Mouse (Mus musculus) frontal cortex, postnatal 14 days (tissue): Measurements from ENCODE around the gene Arhgap29.
A peak's percentile ranks its signal among the peaks of the same experiment; 100 is the strongest.

Experiments used
- DNase-seq, 2 experiments: peaks; one replicate each; pipeline ENCODE4 v3.0.0; 2022; ENCODE audit warnings: low spot score in 2 of 2

Arhgap29 gene

DNA sequence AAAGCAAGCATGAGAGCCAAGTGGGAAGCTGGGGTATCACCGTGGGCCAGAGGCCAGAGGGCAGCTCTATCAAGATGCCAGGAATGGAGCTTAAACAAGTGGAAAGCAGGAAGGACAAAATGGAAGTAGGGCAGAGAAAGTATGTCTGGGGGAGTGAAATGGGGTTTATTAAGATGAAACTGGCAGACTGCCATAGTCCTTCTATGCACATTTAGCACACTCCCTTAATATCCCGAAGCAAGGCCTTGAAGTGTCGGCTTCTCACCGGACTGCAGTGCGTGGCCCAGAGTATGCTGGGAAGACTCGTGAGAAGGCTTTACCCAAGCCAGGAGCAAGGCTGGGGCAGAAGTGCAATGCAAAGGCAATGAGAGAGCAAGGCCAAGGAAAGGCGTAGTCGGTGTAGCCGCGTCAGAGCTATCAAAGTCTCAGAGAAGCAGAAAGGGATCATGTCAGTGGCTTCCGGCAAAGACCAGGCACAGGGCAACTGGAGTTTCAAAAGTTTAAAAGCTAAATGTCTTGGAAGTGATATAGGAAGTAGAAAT is 11.1 kb upstream of the Arhgap29 start:
- no peak for DNase-seq

DNA sequence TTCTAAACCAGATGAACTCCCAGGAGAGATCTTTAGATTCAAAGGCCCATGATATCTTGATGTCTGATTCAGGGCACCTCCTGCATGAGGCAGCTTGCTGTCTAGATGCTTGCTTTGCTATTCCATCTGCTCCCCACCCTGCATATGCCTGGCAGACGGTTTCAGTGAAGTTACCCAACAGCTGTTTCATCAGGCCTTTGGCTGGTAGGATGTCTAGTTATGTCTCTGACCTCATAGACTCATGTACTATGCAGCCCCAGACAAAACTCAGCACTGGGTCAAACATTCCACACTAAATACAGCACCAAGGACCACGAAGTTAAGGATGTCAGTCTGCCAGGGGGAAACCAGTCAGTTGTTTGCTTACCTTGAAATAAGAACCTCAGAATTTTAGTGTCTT is 6.4 kb upstream of the Arhgap29 start:
- no peak for DNase-seq

DNA sequence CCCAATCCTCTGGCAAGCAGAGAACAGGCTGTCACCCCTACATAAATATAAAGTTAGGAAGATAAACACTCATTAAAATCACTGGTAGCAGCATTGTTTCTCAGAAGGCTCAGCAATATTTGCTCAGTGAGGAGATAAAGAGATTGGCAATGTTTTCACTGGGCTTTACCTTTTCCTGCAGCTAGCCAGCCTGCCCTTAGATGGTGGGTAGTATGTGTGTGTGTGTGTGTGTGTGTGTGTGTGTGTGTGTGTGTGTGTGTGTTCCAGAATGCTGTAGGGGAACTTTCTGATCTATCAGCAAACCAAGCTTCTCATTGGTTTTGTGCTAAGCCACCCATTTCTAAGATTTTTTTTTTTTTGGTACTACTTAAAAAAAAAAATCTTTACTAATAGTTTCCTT is 5.6 kb upstream of the Arhgap29 start:
- DNase-seq: no peak

DNA sequence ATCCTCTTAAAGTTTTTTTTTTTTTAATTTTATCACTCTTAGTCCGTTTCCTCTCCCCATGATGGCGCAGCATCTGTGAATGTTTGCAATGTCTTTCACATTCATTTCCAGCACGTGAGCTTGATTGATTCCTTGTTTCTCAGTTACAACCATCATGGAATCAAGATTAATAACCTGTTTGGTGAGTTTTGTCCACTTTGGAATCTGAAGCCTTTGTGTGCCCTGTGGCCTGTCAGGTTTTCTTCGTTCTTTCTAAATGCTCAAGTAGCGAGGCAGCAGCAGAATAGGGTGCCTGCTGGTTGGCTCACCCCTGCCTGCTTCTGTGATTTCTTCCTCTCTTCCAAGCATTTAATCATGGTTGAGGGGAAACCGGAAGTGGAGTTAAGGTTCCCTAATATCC is 2.2 kb upstream of the Arhgap29 start:
- no peak for DNase-seq

DNA sequence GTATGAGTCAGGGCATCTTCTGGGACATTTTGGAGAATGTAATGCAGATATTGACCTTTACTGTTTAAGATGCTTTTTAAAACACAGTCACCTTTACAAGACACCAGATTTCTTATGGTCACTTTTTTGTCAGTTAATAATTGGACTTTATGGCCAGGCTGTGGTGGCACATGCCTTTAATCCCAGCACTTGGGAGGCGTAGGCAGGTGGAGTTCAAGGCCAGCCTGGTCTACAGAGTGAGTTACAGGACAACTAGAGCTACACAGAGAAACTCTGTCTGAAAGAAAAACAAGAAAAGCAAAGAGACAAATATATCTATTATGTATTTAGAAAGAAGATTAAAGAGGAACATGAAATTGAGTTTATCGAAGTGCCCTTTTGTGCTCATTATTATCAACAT is 1.2 kb upstream of the Arhgap29 start:
- no peak for DNase-seq

DNA sequence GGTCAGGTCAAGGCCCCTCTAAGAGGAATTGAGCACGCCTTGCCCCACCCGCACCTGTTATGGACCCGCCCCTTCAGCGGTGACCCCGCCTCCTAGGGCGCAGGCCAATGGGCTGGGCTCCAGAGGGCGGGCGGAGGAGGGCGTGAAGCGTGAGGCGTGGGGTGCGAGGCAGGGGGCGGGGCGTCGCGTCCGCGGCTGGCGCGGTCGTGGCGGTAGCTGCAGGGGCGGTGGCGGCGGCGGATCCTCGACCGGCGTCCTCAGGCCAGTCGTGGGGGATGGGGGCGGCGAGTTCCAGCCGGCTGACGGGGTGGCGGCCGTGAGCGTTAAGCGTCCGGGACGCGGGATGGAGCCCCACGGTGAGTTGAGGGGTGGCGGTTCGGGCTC is 700 bp downstream of the Arhgap29 start:
- peak; percentile 46 to 56 for DNase-seq

DNA sequence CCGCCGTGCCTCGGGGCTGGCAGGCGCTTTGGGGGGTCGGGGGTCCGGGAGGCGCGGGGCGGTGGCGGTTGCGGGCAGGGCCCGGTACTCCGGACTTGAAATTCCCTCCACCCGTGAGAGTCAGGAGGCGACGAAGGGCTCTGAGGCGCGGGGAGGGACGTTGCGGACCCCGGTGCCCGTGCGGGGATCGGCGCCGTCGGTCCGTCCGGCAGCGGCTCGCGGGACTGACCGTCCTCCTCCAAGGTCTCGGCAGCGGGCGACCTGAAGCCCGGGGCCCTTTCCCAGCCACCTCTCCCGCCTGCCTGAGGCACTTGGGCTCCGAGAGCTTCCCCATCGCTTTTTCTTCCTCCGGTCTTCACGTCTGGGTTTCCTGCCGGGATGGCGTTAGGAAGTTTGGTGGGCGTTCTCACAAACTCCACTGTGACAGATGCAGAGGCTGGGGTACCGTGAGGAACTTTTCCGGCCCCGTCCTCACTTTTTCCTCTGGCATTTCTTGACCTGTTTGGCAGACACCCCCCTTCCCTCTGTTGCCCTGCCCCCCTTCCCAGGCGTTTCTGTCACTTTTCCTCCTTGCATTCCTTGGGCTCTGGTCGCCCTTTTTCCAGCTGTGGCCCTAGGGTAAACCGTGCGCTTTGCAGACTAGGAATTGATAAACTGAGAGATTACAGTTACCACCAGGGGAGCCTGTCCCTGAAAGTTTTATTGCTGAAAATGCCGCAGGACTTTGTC is 1.3 kb downstream of the Arhgap29 start:
- DNase-seq: no peak

DNA sequence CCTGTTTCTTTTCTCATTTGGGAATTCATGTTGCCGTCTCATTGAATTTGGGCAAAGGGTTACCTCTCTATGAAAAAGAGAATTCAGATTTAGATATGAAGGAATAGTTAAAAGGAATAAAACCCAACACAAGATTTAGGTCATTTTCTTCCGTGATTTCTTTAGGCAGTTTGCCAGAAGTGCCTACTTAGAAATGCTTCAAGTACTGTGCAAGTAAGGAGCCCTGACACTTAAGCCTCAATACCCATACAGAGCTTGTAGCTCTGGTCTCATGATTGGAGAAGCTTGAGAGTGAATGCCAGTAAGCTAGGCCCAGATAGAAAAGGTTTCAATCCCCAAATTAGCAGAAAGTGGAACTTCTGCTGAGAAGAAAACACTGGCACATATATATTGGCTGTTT is 2.1 kb downstream of the Arhgap29 start:
- DNase-seq: no peak

- DNase-seq: no peak
These were observed 3.2 kb downstream of the Arhgap29 start for GRCm38 (mm10) chr3:121955527-121955926.

DNA sequence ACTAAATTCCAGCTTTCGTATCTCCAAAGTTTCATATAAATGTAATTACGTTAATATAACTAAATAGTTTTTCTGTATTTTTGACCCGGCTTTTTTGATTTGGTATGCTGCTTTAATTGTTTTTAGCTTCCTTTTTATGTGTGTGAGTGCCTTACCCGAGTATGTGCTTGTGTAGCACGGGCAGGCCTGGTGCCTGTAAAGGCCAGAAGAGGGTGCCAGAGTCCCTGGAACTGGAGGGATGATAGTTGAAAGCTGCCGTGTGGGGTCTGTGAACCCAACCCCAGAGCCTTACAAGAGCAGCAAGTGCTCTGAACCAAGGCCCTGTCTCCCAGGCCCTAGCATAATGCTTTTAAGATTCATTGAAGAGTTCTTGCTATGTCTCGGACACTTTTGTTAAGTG is 4.4 kb downstream of the Arhgap29 start:
- no peak for DNase-seq

- no peak for DNase-seq
These were observed 5.4 kb downstream of the Arhgap29 start for GRCm38 (mm10) chr3:121957606-121958344.

DNA sequence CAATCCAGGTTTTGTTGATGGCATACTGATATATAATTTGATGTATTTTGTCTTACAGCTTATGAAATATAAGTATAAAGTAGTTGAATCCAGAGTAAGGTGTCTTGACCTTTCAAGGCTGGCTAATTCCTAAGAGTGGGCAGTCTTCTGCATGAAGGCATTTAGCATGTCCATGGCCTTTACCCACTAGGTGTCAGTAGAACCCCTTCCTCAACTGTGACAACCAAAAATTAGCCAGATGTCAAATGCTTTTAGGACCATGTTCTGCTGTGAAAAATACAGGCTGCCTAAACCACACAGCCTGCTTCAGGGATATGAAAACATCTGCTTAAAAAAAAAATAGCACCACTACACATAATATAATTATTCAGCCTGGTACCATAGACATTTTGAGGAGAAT is 11.8 kb downstream of the Arhgap29 start:
- no peak for DNase-seq

DNA sequence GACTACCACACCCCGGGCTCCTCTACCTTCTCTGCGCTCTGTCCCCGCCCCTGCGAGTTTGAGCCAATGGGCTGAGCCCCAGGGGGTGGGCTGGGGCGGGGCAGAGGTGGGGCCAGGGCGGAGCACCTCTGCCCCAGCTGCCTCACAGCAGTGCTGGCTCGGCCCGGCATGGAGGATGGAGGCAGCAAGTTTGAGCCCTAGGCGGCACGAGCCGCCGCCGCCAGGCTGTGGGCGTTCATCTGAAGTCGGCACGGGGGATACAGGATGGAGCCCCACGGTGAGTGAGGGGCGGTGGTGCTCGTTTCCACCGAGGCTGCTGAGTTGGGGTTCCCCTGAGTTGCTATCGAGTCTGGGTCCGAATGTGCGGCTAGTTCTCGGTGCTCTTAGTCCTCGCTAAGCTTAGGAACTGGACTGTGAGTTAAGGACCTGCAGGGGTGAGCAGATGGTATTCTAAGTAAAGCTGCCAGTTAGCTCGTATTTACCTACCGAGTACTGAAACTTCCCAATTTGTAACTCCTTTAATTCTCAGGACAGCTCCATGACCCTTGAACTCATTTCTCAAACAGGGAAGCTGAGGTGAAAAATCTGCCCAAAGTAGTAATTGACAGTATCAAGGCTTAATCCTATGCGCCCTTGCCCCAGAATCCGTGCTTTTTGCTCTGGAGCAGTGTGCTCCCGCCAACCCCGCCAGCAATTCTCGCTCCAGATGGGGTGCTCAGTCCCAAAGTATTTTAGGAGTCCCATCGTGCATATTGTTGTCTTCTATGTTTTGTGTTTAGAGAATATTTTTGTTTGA is 15.5 kb downstream of the Arhgap29 start:
- DNase-seq: peak; percentile 56 to 64

DNA sequence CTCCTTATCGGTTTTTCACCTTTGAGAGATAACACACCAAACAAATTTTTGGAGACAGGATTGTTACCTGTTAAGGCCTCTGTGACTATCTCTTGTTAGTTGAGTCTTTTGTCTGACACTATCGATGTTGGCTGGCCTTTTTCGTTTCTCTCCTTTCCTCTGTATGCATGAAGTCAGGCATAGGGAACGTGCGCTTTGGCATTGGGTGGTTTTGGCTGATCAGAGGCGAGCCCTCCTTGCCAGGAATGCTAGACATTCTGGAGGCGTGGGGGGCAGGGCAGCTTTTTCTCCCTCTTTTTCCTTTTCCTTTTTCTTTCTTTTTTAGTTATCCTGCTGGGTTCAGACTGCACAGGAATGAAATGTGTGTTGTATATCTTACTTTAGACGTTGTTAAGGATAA is 16.3 kb downstream of the Arhgap29 start:
- no peak for DNase-seq

DNA sequence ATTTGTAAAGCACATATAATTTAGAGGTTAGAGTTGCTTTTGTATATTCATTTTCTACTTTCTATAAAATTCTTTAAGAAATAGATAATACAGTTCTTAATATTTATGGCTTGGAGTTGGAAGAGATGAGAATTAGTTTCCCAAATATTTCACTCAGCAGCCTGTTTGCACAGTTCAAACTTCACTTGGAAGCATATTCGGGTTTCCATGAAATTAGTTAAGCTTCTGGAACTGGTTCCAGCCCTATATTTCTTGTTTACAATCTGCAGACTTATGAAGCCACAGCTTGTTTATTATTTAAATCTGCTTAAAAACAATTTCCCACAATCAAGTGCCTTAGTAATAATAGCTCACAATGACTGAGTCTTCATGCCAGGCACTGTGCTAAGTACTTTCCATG is 17.1 kb downstream of the Arhgap29 start:
- DNase-seq: no peak

DNA sequence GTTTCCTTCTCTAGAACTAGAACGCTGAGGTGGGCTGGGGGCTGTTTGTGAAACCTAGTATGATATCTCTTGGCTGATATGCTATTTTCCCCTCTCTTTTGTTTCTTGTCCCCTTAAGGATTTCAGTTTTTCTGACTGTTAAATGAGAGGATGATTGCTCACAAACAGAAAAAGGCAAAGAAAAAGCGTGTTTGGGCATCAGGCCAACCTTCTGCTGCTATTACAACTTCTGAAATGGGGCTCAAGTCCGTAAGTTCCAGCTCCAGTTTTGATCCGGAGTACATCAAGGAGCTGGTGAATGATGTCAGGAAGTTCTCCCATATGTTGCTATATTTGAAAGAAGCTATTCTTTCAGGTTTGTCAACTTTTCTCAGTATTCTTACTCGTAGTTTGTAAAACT is 21.4 kb downstream of the Arhgap29 start:
- no peak for DNase-seq

GRCm38 (mm10) chr3:121975381-121975780 is 23.0 kb downstream of the Arhgap29 start:
- DNase-seq: no peak

DNA sequence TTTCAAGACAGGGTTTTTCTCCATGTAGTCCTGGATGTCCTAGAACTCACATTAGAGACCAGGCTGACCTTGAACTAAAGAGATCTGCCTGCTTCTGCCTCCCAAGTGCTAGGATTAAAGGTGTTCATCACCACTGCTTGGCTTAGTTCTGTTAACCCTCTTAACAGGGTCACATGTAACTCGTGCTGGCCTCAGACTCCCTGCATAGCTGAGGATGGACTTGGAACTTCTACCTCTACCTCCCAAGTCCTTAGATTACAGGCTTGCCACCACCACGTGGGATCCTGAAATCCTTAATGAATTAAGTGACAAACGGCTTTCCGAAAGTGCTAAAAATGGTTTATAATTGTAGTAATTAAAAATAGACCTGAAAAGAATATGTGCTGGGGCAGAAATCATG is 29.0 kb downstream of the Arhgap29 start:
- DNase-seq: no peak

DNA sequence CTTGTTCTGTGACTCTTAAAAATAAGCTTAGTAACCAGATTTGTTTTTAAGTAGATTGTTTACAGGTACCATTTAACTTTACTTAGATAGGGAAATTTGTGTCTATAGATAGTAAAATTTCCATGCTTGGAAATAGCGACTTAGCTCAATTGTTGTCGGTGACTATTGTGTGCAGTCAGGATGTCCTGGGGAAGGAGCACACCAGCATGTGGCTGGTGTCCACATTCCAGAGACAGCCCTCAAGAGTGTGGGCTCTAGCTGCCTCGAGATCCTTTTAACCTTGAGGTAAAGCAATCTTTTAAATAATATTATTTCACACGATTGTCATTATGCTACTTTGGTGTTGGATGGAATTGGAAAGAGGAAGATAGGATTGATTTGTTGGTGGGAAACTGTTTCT is 30.1 kb downstream of the Arhgap29 start:
- DNase-seq: no peak

DNA sequence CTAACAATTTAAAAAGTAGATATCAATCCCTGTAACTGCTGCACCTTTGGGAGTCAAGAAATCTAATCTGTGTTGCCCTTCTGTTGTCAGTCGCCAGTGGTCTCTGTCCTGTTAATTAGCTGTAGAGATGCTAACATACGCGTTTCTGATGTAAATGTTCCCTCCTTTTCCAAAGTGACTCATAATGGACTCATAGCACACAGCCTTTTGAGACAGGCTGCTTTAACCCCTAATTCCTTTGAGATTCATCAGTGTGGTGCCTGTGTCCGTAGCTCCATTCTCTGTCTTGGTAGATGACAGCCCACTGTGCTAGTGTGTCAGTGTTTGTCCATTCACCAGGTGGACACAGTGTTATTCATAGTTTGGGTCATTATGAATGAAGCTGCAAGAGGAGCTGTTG is 42.8 kb downstream of the Arhgap29 start:
- DNase-seq: no peak

- DNase-seq: no peak
These were observed 47.6 kb downstream of the Arhgap29 start for GRCm38 (mm10) chr3:121999934-122000333.

DNA sequence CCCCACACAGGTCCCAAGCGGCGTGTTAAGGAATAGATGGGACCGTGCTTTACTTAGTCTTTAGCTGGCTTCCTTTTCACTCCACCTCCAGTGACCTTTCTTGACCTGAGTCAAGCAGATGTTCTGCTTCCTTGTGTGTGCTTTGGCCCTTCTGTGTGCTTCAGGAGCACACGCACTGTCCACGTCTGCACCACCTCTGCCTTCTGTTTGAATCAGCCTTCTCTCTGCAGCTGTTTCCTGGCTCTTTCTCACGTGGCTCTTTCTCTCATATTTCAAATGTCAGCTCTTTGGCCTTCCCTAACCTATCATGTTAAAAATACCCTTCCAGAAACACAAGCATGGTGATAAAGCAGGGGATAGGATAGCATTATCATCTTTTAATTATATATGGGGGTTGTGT is 49.2 kb downstream of the Arhgap29 start:
- DNase-seq: no peak

GRCm38 (mm10) chr3:122009818-122010217 is 57.5 kb downstream of the Arhgap29 start:
- no peak for DNase-seq
